Mouse (Mus musculus) heart, adult 2 months (tissue): Measurements from ENCODE around the gene Ids. TPM values are rescaled to one million over a fixed set of nuclear protein-coding genes. Genes with fewer than 3 reads are reported as not detected.
A peak's percentile ranks its signal among the peaks of the same experiment; 100 is the strongest.
"Not testable (repeated sequence)": the region's sequence is repeated elsewhere in the genome, so short reads cannot be mapped to it uniquely, and the experiment has no call there.

Experiments used
- DNase-seq, 2 experiments: peaks; one replicate each; pipeline ENCODE4 v3.0.0; 2021
- H3K27ac ChIP-seq: fragments of 200-600 bp; 2 replicates; pipeline ENCODE4 v1.8.1; 2022
- H3K27me3 ChIP-seq: fragments of 200-500 bp; 2 replicates; pipeline ENCODE4 v1.6.1; 2012; ENCODE audit warnings: mild to moderate bottlenecking, low read length, inconsistent platforms, mixed read lengths; ENCODE audit not compliant: control insufficient read depth, insufficient read depth
- H3K36me3 ChIP-seq: fragments of 200-500 bp; 2 replicates; pipeline ENCODE4 v1.6.1; 2012; ENCODE audit warnings: low read length, inconsistent platforms; ENCODE audit not compliant: control insufficient read depth, insufficient read depth
- H3K4me1 ChIP-seq: fragments of 200-500 bp; 2 replicates; pipeline ENCODE4 v1.6.1; 2011; ENCODE audit warnings: low read length; ENCODE audit not compliant: control insufficient read depth, insufficient read depth
- H3K4me3 ChIP-seq: fragments of 200-600 bp; 2 replicates; pipeline ENCODE4 v1.8.1; 2022
- H3K79me2 ChIP-seq: fragments of 200-500 bp; replicated peaks from 2 replicates; pipeline ENCODE4 v1.6.1; 2012; ENCODE audit warnings: mild to moderate bottlenecking, inconsistent platforms, low read length, moderate library complexity, mixed read lengths; ENCODE audit not compliant: control insufficient read depth, insufficient read depth
- H3K9ac ChIP-seq: fragments of 200-500 bp; 2 replicates; pipeline ENCODE4 v1.6.1; 2012; ENCODE audit warnings: low read depth, mild to moderate bottlenecking, control low read depth, inconsistent platforms, low read length, mixed read lengths
- CTCF ChIP-seq: fragments of 200-600 bp; IDR thresholded peaks from 2 replicates; pipeline ENCODE4 v1.8.1; 2022; ENCODE audit warnings: antibody characterized with exemption, mild to moderate bottlenecking, moderate library complexity
- EP300 ChIP-seq: fragments of 200-500 bp; IDR thresholded peaks from 2 replicates; pipeline ENCODE4 v1.6.1; 2011; ENCODE audit warnings: low read depth, low read length, control low read depth; ENCODE audit not compliant: insufficient read depth
- POLR2A ChIP-seq: fragments of 200-500 bp; IDR thresholded peaks from 2 replicates; pipeline ENCODE4 v1.6.1; 2011; ENCODE audit warnings: mild to moderate bottlenecking, low read depth, low read length, control low read depth; ENCODE audit not compliant: insufficient read depth
- whole genome bisulfite sequencing: fragments of 180-500 bp; shearing (Covaris S2); methylation state at CpG from one replicate; pipeline ENCODE4 v1.1.7; 2018; 5-methylcytosine and 5-hydroxymethylcytosine counted together
- intact Hi-C: fragments of 180-260 bp; cut with DNase I; formaldehyde crosslinking; loops from one replicate; pipeline ENCODE4 v1.15.1; 2025
- long read RNA-seq: library from polyadenylated mRNA; stranded (forward); transcript quantifications from one replicate; pipeline ENCODE4 v2.0.0, GENCODE M21; 2021
- polyA plus RNA-seq: library from polyadenylated mRNA; depleted of rRNA; stranded (reverse); fragments of >200 nt; gene quantifications from 2 replicates; pipeline ENCODE4 v1.2.3, GENCODE M21; 2012; rRNA removed
- total RNA-seq, 2 experiments: library from RNA; stranded (reverse); gene quantifications; 2 replicates each; pipeline ENCODE4 v1.2.3; 2021

The Ids gene
- total RNA-seq (10 to 100 TPM; 19.1 to 23.3 TPM), polyA plus RNA-seq (18.2 and 31.7 TPM in 2 replicates)
- long read RNA-seq, full-length matches to known transcripts: 2 of 5 reads
- long read RNA-seq, partial matches to known transcripts: 0 of 5 reads
- long read RNA-seq, other reads (novel, unspliced or antisense): 3 of 5 reads

GRCm38 (mm10) chrX:70364661-70365613 lies at the start of gene Ids:
Gene Ids (minus strand): TSS chrX:70365084.
- intact Hi-C loops: loop anchor here (10.0 kb wide), 2 partner anchors 110 to 1450 kb away; partner anchors contain the start of genes Tmem185a and Vma21
- WGBS: 16% methylated on average over 45 of the region's 45 CpGs
- H3K4me1 ChIP-seq: peaks cover 4% of the 10 kb centered on the region; the same call in 1 of the 2 replicates
- peak within 1 kb of the TSS; percentile 75 for H3K27ac ChIP-seq
- TF ChIP-seq POLR2A (peak; percentile 69), CTCF (no peak), EP300 (no peak)
- peak within 1 kb of the TSS; percentile 99 for H3K9ac ChIP-seq
- no peaks in the 10 kb centered on the region for H3K27me3 ChIP-seq
- H3K36me3 ChIP-seq: no peaks in the 10 kb centered on the region
- no peaks in the 10 kb centered on the region for H3K79me2 ChIP-seq
- peak; percentile 87 to 91 for DNase-seq
- peak within 1 kb of the TSS; percentile 59 for H3K4me3 ChIP-seq

DNA sequence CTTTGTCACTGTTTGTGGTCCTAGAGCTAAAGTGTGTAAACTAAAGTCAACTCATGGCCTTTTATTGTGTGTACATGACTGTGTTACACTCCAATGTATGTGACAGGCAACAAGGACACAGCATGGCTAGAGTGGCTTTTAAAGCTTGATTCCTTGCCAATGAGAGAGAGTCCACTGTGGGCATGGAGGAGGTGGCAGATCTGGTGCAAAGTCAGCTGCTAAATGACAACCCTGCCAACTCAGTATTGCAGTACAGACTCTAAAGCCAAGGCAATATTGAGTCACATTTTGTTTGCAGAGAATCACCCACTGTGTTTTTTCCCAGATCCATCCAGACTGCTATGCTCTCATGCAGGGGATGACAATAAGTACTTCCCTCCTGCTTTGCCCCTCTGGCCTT lies 27.8 kb upstream of the Ids start:
- H3K9ac ChIP-seq, intact Hi-C loops, H3K36me3 ChIP-seq, H3K27me3 ChIP-seq, H3K4me1 ChIP-seq, H3K27ac ChIP-seq, H3K4me3 ChIP-seq, DNase-seq, H3K79me2 ChIP-seq: not testable (repeated sequence)

DNA sequence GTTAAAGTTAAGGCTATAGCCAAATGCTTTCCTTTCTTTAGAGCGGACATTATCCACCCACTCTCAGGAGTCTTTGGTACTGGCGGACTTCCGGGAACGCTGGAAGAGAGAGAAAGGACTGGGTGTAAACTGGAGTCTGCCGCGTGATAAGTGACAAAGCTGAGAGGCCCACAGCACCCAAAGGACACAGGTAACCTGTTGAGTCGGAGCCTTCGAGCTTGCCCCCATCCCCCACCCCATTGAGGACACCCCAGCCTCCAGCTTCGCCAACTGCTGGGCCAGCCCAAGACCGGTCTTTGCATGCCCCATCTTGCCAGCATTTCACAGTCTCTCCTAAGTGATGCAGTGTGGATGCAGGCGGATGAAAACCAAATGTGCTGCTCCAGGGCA lies 21.1 kb upstream of the Ids start:
- H3K27ac ChIP-seq: peak overlapping the region; percentile 91
- H3K4me1 ChIP-seq: peaks cover 2% of the 10 kb centered on the region
- intact Hi-C loops: loop anchor here (2.0 kb wide), 1 partner anchor 19 kb away; no protein-coding TSS in a partner anchor
- WGBS: 16% methylated on average over 11 of the region's 11 CpGs
- H3K36me3 ChIP-seq: no peaks in the 10 kb centered on the region
- DNase-seq: no peak
- H3K9ac ChIP-seq: peak overlapping the region; percentile 47
- TF ChIP-seq POLR2A: no peak; the same call in 1 of the 2 replicates
- no peak for TF ChIP-seq CTCF
- no peak for TF ChIP-seq EP300
- H3K4me3 ChIP-seq: peak overlapping the region; percentile 63
- H3K27me3 ChIP-seq: no peaks in the 10 kb centered on the region
- H3K79me2 ChIP-seq: no peaks in the 10 kb centered on the region

- Histone ChIP-seq H3K4me3 (peak within 1 kb of the TSS; percentile 63), H3K9ac (peak within 1 kb of the TSS; percentile 64), H3K27ac (peak within 1 kb of the TSS; percentile 91), H3K79me2 (no peaks in the 10 kb centered on the region), H3K27me3 (no peaks in the 10 kb centered on the region), H3K36me3 (no peaks in the 10 kb centered on the region), H3K4me1 (peaks cover 2% of the 10 kb centered on the region)
- DNase-seq: peak; percentile 72 to 87
- no peak for TF ChIP-seq CTCF
- peak; percentile 75; the same call in 1 of the 2 replicates for TF ChIP-seq POLR2A
- no peak for TF ChIP-seq EP300
- WGBS: 13% methylated on average over 22 of the region's 22 CpGs
- intact Hi-C loops: no loop called here
Observed at GRCm38 (mm10) chrX:70385276-70385961, 20.5 kb upstream of the Ids start, which contains the start of gene 1110012L19Rik. Gene 1110012L19Rik (plus strand): TSS chrX:70385877.

- Histone ChIP-seq H3K4me1 (peaks cover 2% of the 10 kb centered on the region), H3K9ac (peak overlapping the region; percentile 60), H3K36me3 (no peaks in the 10 kb centered on the region), H3K79me2 (no peaks in the 10 kb centered on the region), H3K4me3 (peak overlapping the region; percentile 63), H3K27me3 (no peaks in the 10 kb centered on the region), H3K27ac (peak overlapping the region; percentile 91)
- no peak for DNase-seq
- intact Hi-C loops: no loop called here
- WGBS: 42% methylated on average over 3 of the region's 3 CpGs
- TF ChIP-seq CTCF: no peak
- TF ChIP-seq EP300: no peak
- no peak for TF ChIP-seq POLR2A
Observed at GRCm38 (mm10) chrX:70384917-70385275, 20.0 kb upstream of the Ids start.
